Mouse (Mus musculus) MEL (cell line): ENCODE measurements at regions not wholly inside any gene's neighbourhood (a gene's known extent, or its start where the extent isn't known, plus 50 kb on each side); places are given as distances from the start of the nearest gene placed in this dataset.

ENCODE experiments used
- DNase-seq: peaks from one replicate; pipeline ENCODE4 v3.0.0; 2011; ENCODE audit warnings: low read depth, low spot score
- H3K27ac ChIP-seq: 2 replicates; pipeline ENCODE4 v1.5.1; 2012; ENCODE audit warnings: low read depth, mild to moderate bottlenecking, control low read depth, low read length, moderate library complexity; ENCODE audit not compliant: control insufficient read depth
- H3K27me3 ChIP-seq, 2 experiments: fragments of 150-350 bp in 1 of 2; sonication (generic) in 1 of 2; 2 replicates each; pipeline ENCODE4 v1.6.1; 2012; ENCODE audit warnings: low read length in 2 of 2, mild to moderate bottlenecking in 2 of 2, improper control_type of control experiment in 1 of 2, moderate library complexity in 1 of 2; ENCODE audit not compliant: insufficient read depth in 2 of 2, control insufficient read depth in 1 of 2
- H3K36me3 ChIP-seq, 2 experiments: 2 replicates each; pipeline ENCODE4 v1.6.1; 2012 to 2014; ENCODE audit warnings: low read length in 2 of 2, improper control_type of control experiment in 1 of 2, inconsistent platforms in 1 of 2, mild to moderate bottlenecking in 1 of 2; ENCODE audit not compliant: insufficient read depth in 2 of 2, control insufficient read depth in 1 of 2
- H3K4me1 ChIP-seq, 2 experiments: fragments of 150-350 bp in 1 of 2; sonication (generic) in 1 of 2; 2 replicates each; pipeline ENCODE4 v1.6.1; 2012; ENCODE audit warnings: low read length in 2 of 2, improper control_type of control experiment in 1 of 2, mild to moderate bottlenecking in 1 of 2; ENCODE audit not compliant: insufficient read depth in 2 of 2, control insufficient read depth in 1 of 2
- H3K4me3 ChIP-seq, 2 experiments: fragments of 150-350 bp in 1 of 2; sonication (generic) in 1 of 2; 2 replicates each; pipeline ENCODE4 v1.5.1; 2012; ENCODE audit warnings: low read depth in 2 of 2, low read length in 2 of 2, mild to moderate bottlenecking in 2 of 2, moderate library complexity in 2 of 2, control low read depth in 1 of 2, improper control_type of control experiment in 1 of 2; ENCODE audit not compliant: control insufficient read depth in 1 of 2, insufficient read depth in 1 of 2
- H3K79me2 ChIP-seq: 2 replicates; pipeline ENCODE4 v1.6.1; 2012; ENCODE audit warnings: mild to moderate bottlenecking, low read length, moderate library complexity; ENCODE audit not compliant: control insufficient read depth, poor library complexity, insufficient read depth
- H3K9ac ChIP-seq: 2 replicates; pipeline ENCODE4 v1.6.1; 2012; ENCODE audit warnings: low read depth, mild to moderate bottlenecking, control low read depth, low read length, moderate library complexity; ENCODE audit not compliant: control insufficient read depth, poor library complexity, severe bottlenecking
- H3K9me3 ChIP-seq: fragments of 150-350 bp; sonication (generic); replicated peaks from 2 replicates; pipeline ENCODE4 v1.6.1; 2012; ENCODE audit warnings: mild to moderate bottlenecking, low read length, improper control_type of control experiment, moderate library complexity; ENCODE audit not compliant: insufficient read depth
- CHD2 ChIP-seq: IDR thresholded peaks from 2 replicates; pipeline ENCODE4 v1.6.1; 2011; ENCODE audit warnings: low read length, improper control_type of control experiment
- E2F4 ChIP-seq: IDR thresholded peaks from 2 replicates; pipeline ENCODE4 v1.6.1; 2011; ENCODE audit warnings: low read depth, low read length, improper control_type of control experiment, borderline replicate concordance
- GABPA ChIP-seq: IDR thresholded peaks from 2 replicates; pipeline ENCODE4 v1.6.1; 2012; ENCODE audit warnings: low read depth, mild to moderate bottlenecking, inconsistent platforms, low read length, improper control_type of control experiment, moderate library complexity
- HCFC1 ChIP-seq: IDR thresholded peaks from 2 replicates; pipeline ENCODE4 v1.6.1; 2012; ENCODE audit warnings: low read depth, mild to moderate bottlenecking, inconsistent platforms, low read length, improper control_type of control experiment, moderate library complexity
- JUND ChIP-seq: IDR thresholded peaks from 2 replicates; pipeline ENCODE4 v1.6.1; 2011; ENCODE audit warnings: low read depth, mild to moderate bottlenecking, improper control_type of control experiment, low read length
- MAFK ChIP-seq: IDR thresholded peaks from 2 replicates; pipeline ENCODE4 v1.6.1; 2011; ENCODE audit warnings: low read depth, mild to moderate bottlenecking, low read length, improper control_type of control experiment, borderline replicate concordance
- MAX ChIP-seq: IDR thresholded peaks from 2 replicates; pipeline ENCODE4 v1.6.1; 2011; ENCODE audit warnings: low read length, improper control_type of control experiment
- MAZ ChIP-seq: IDR thresholded peaks from 2 replicates; pipeline ENCODE4 v1.6.1; 2012; ENCODE audit warnings: low read depth, mild to moderate bottlenecking, inconsistent platforms, low read length, improper control_type of control experiment
- NRF1 ChIP-seq: IDR thresholded peaks from 2 replicates; pipeline ENCODE4 v1.6.1; 2014; ENCODE audit warnings: low read depth, mild to moderate bottlenecking, inconsistent platforms, low read length, improper control_type of control experiment, moderate library complexity; ENCODE audit not compliant: poor library complexity, insufficient read depth, severe bottlenecking
- POLR2A ChIP-seq, 2 experiments: IDR thresholded peaks; 2 replicates each; pipeline ENCODE4 v1.6.1; 2011 to 2012; ENCODE audit warnings: low read length in 2 of 2, mild to moderate bottlenecking in 2 of 2, control low read depth in 1 of 2, improper control_type of control experiment in 1 of 2, low read depth in 1 of 2, moderate library complexity in 1 of 2; ENCODE audit not compliant: control insufficient read depth in 1 of 2, insufficient read depth in 1 of 2, poor library complexity in 1 of 2
- POLR2AphosphoS2 ChIP-seq: IDR thresholded peaks from 2 replicates; pipeline ENCODE4 v1.6.1; 2011; ENCODE audit warnings: low read length, improper control_type of control experiment
- SMC3 ChIP-seq: IDR thresholded peaks from 2 replicates; pipeline ENCODE4 v1.6.1; 2011; ENCODE audit warnings: low read depth, low read length, improper control_type of control experiment
- TAL1 ChIP-seq: IDR thresholded peaks from 2 replicates; pipeline ENCODE4 v1.6.1; 2012; ENCODE audit warnings: mild to moderate bottlenecking, inconsistent platforms, low read length, moderate library complexity, mixed read lengths
- TBP ChIP-seq: IDR thresholded peaks from 2 replicates; pipeline ENCODE4 v1.8.0; 2011; ENCODE audit warnings: low read depth, low read length, improper control_type of control experiment
- TCF12 ChIP-seq: IDR thresholded peaks from 2 replicates; pipeline ENCODE4 v1.6.1; 2014; ENCODE audit warnings: low read depth, mild to moderate bottlenecking, inconsistent platforms, low read length, improper control_type of control experiment, moderate library complexity
- USF1 ChIP-seq: IDR thresholded peaks from 2 replicates; pipeline ENCODE4 v1.6.1; 2014; ENCODE audit warnings: low read depth, mild to moderate bottlenecking, inconsistent platforms, low read length, improper control_type of control experiment, moderate library complexity
- USF2 ChIP-seq, 2 experiments: IDR thresholded peaks; 2 replicates each; pipeline ENCODE4 v1.6.1; 2011 to 2012; ENCODE audit warnings: improper control_type of control experiment in 2 of 2, low read length in 2 of 2, borderline replicate concordance in 1 of 2, inconsistent platforms in 1 of 2, low read depth in 1 of 2, mild to moderate bottlenecking in 1 of 2; ENCODE audit not compliant: insufficient read depth in 1 of 2

DNA sequence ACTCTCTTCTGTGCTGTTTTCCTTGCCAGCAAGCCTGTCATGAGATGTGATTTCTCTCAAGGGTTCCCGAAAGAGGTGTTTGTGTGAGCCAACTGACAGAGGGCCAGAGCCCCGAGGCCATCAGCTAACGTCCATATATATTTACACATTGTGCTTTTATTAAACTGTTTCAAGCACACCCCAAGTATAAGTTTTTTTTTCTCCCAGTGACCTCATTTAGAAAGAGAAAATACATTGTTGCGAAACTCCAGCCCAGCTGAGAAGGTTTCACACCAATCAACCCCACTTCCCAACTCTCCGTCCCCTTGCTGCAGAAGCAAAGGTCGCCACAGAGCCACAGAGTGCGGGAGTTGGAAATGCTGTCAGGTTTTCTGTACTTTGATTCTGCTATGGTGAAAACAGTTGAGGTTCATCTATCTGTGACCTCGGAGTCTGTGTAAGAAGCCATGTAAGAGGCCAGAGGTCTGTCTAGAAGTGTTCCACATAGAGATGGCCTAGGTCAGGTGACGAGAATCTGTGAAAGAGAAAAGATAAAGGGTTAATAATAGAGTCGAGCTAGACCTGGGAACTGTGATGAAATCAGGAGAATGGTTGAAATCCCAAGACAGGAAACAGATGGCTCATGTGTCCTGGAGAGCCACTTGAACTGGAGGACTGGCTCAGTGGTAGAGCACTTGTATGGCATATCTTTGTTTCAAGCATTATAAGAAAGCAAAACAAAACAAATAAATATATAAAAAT is 270.6 kb upstream of the Xrcc4 start:
- Histone ChIP-seq H3K9ac (no peak overlapping the region), H3K36me3 (no peaks in the 10 kb centered on the region), H3K79me2 (no peaks in the 10 kb centered on the region), H3K27me3 (no peaks in the 10 kb centered on the region), H3K9me3 (no peaks in the 10 kb centered on the region), H3K4me3 (no peak overlapping the region), H3K27ac (no peak overlapping the region), H3K4me1 (no peaks in the 10 kb centered on the region)
- no peak for TF ChIP-seq TAL1
- no peak for TF ChIP-seq MAX
- TF ChIP-seq E2F4: no peak
- TF ChIP-seq MAZ: no peak
- TF ChIP-seq POLR2AphosphoS2: no peak
- no peak for TF ChIP-seq MAFK
- TF ChIP-seq USF2 (IDR thresholded peaks at IDR 0.05; ENCODE audit: borderline replicate concordance in 1 of 2, insufficient read depth in 1 of 2, low read depth in 1 of 2, low read length in 2 of 2): no peak
- no peak for TF ChIP-seq USF1
- TF ChIP-seq GABPA: no peak
- TF ChIP-seq JUND: no peak
- no peak for TF ChIP-seq TBP
- TF ChIP-seq NRF1: no peak
- TF ChIP-seq TCF12: no peak
- DNase-seq: no peak

DNA sequence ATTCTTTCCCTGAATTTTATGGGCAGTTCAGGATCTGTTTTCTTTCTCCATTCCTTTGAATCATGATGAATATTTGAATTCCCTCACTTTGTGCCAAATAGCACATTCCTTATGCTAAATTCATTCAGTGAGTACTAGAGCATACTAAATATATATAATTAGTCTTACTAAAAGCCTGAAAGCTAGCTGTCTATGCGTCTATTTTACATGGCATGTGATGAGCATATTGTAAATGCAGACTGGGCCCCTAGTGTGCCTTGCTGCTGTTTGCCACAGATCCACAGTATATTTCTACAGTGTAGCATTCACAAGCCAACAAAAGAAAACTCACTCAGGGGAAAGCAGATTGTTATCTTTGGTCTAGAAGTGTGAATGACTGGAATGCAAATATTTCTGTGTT is 268.7 kb upstream of the Xrcc4 start:
- no peak for DNase-seq
- TF ChIP-seq CHD2 (no peak), MAFK (no peak), SMC3 (no peak), HCFC1 (no peak), TAL1 (no peak), GABPA (no peak), POLR2A (IDR thresholded peaks at IDR 0.05; ENCODE audit: control insufficient read depth in 1 of 2, insufficient read depth in 1 of 2, low read depth in 1 of 2, low read length in 2 of 2, poor library complexity in 1 of 2) (no peak)
- Histone ChIP-seq H3K4me1 (no peaks in the 10 kb centered on the region), H3K4me3 (no peak overlapping the region), H3K27ac (no peak overlapping the region), H3K79me2 (no peaks in the 10 kb centered on the region), H3K9ac (no peak overlapping the region), H3K9me3 (no peaks in the 10 kb centered on the region), H3K36me3 (no peaks in the 10 kb centered on the region), H3K27me3 (no peaks in the 10 kb centered on the region)
